Mouse (Mus musculus): ENCODE results near the gene 4930432K21Rik.

Gene 4930432K21Rik

GRCm38 (mm10) chr8:84128277-84128676 is 19.5 kb upstream of the 4930432K21Rik start:
- POLR2A ChIA-PET = interaction anchor here in 3 of 4 experiments (0.7 to 4.6 kb wide), 6 partner anchors 8 to 410 kb away, joined by 3 to 34 read pairs (median 9); partner anchors contain the start of genes 4930432K21Rik (in 1 of the 3), Cc2d1a (in 1 of the 3) and Dcaf15 (in 1 of the 3)
- CTCF ChIA-PET = interaction anchor here in 2 of 4 experiments (0.6 to 1.3 kb wide), 2 partner anchors 81 to 84 kb away, joined by 3 to 5 read pairs; partner anchors contain the start of gene Rln3 (in 1 of the 2)

DNA sequence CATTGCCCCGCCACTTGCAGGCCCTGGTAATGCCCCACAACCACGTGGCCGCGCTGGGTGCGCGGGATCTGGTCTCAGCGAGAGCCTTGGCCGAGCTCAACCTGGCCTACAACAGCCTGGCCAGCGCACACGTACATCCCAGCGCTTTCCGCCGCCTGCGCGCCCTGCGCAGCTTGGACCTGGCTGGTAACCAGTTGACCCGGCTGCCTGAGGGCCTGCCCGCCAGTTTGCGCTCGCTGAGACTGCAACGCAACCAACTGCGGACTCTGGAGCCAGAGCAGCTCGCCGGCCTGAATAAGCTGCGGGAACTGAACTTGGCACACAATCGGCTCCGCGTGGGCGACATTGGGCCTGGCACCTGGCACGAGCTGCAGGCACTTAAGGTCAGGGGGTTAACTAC is 17.0 kb upstream of the 4930432K21Rik start:
- CTCF ChIA-PET = interaction anchor here (0.8 to 1.7 kb wide), 8 partner anchors 76 to 123 kb away, joined by 3 to 5 read pairs (median 3); partner anchors contain the start of gene Il27ra (in 1 of the 4)
- POLR2A ChIA-PET = interaction anchor here (0.5 to 4.6 kb wide), 40 partner anchors 10 to 840 kb away, joined by 3 to 35 read pairs (median 4); partner anchors contain the start of genes Cc2d1a (in 2 of the 4), Ccdc130 (in 2 of the 4), Dcaf15 (in 2 of the 4) and 4930432K21Rik (in 1 of the 4)

- ChIA-PET CTCF (interaction anchor here (0.6 to 1.6 kb wide), 5 partner anchors 12 to 684 kb away, joined by 3 read pairs; no protein-coding TSS in a partner anchor), POLR2A (interaction anchor here in 3 of 4 experiments (0.9 to 4.6 kb wide), 12 partner anchors 9 to 75 kb away, joined by 3 to 35 read pairs (median 4); partner anchors contain the start of genes 4930432K21Rik (in 1 of the 3), Cc2d1a (in 1 of the 3), Dcaf15 (in 1 of the 3) and Rfx1 (in 1 of the 3))
These were observed 15.6 kb upstream of the 4930432K21Rik start for GRCm38 (mm10) chr8:84132225-84132624.

- POLR2A ChIA-PET = interaction anchor here in 2 of 4 experiments (1.0 to 3.4 kb wide), 6 partner anchors 10 to 63 kb away, joined by 4 to 14 read pairs (median 6); partner anchors contain the start of genes 4930432K21Rik (in 1 of the 2), Cc2d1a (in 1 of the 2) and Dcaf15 (in 1 of the 2)
- CTCF ChIA-PET = interaction anchor here in 1 of 4 experiments (0.6 to 0.7 kb wide), 2 partner anchors 160 to 796 kb away, joined by 3 to 5 read pairs; no protein-coding TSS in a partner anchor
These were observed 10.0 kb upstream of the 4930432K21Rik start for GRCm38 (mm10) chr8:84137848-84138247.

DNA sequence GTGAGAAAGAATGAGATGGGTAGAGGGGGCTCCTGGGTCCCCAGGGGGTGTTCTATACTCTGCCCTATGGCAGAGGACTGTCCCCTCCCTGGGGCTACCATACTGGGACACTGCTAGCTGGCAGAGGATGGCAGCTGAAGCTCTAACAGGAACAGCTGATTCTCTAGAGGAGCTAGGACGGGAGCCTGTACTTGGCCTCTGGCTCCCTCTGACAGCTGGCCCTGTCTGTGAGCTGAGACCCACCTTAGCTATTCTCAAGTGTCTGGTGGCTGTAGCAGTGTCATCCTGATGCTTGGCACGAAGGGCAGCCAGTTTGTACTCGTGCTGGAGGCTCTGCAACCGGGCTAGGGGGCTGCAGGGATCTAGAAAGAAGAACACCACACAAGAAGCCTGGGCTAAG is 7.0 kb upstream of the 4930432K21Rik start:
- CTCF ChIA-PET = interaction anchor here (0.5 to 0.6 kb wide), 4 partner anchors 12 to 186 kb away, joined by 3 to 6 read pairs (median 3); partner anchors contain the start of gene Gm10644 (in 1 of the 4)
- POLR2A ChIA-PET = interaction anchor here (0.6 to 4.2 kb wide), 7 partner anchors 8 to 220 kb away, joined by 3 to 19 read pairs (median 4); no protein-coding TSS in a partner anchor

DNA sequence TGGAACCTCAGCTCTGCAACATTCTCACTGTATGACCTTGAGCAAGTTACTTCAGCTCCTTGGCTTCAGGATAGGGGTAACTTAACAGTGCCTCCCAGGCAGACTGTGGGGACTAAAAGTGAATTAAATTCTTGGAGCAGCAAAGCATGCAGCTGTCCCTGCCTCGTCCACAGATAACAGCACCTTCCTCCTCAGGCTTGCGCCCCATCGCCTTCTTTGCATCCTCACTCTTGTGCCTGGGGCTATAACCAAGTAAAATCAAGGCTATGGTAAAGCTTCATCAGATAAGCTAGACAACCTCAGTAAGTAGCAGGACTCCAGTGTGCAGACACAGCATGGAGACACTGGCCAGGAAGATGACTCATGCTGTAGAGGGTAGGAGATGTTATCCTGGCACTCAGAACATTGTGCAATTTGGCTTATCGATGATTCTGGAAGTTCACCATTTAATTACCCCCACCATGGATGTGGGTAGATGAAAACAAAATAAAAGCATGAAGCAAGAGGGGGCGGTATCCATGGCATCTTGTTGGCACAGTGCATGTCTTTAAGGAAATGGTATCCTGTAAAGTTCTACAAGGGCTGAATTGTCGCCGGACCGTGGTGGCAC is 3.1 kb upstream of the 4930432K21Rik start:
- POLR2A ChIA-PET = interaction anchor here in 1 of 4 experiments (0.6 kb wide), 1 partner anchor 115 kb away, joined by 3 read pairs; no protein-coding TSS in a partner anchor
- CTCF ChIA-PET = interaction anchor here in 2 of 4 experiments (0.5 to 1.3 kb wide), 3 partner anchors 13 to 358 kb away, joined by 3 read pairs; no protein-coding TSS in a partner anchor

DNA sequence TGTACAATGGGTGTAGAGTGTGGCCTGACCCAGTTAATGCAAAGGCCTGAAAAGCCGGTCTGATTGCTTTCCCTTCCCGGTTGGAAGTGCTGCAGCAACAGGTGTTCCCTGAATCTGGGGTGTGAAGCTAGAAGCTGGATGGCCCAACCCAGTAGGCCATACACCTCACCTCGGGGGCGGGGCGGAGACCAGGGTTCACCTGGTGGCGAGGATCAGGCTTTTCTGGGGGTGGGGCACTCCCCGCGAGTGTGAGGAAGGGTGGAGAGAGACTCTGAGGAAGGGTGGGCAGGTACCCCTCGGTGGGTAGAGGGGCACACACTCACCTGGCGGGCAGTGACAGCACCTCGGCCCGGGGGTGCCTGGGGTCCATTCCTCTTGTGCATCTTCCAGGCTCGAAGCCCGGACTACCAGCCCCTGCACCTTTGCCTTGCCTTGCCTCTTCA is 480 bp upstream of the 4930432K21Rik start:
- CTCF ChIA-PET = interaction anchor here in 2 of 4 experiments (1.2 to 1.4 kb wide), 2 partner anchors 15 to 139 kb away, joined by 3 read pairs; no protein-coding TSS in a partner anchor
- POLR2A ChIA-PET = interaction anchor here (0.6 to 4.8 kb wide), 30 partner anchors 9 to 432 kb away, joined by 3 to 34 read pairs (median 4); partner anchors contain the start of genes Rfx1 (in 2 of the 4), Adgre5 (in 1 of the 4), Dcaf15 (in 1 of the 4) and Ddx39 (in 1 of the 4)

GRCm38 (mm10) chr8:84148531-84148850 is 666 bp downstream of the 4930432K21Rik start:
- POLR2A ChIA-PET = interaction anchor here in 3 of 4 experiments (0.6 to 4.8 kb wide), 37 partner anchors 9 to 318 kb away, joined by 3 to 34 read pairs (median 3); partner anchors contain the start of genes Dcaf15 (in 2 of the 3), Rfx1 (in 2 of the 3), Asf1b (in 1 of the 3) and Cacna1a (in 1 of the 3)
- CTCF ChIA-PET = interaction anchor here in 2 of 4 experiments (0.7 to 1.4 kb wide), 3 partner anchors 14 to 193 kb away, joined by 3 read pairs; partner anchors contain the start of gene Asf1b (in 1 of the 2)

DNA sequence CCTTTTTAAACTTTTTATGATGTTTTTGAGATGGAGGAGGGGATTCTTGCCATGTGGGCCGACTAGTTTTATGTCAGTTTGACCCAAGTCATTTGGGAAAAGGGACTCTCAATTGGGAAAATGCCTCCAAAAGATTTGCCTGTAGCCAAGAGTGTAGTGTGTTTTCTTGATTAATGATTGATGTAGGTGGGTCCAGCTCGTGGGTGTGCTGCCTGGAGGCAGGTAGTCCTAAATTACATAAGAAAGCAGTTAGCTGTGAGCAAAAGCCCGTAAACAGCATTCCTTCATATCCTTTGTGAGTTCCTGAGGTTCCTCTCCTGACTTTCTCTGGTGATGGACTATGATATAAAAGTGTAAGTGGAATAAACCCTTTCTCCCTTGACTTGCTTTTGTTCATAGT is 1.4 kb downstream of the 4930432K21Rik start:
- ChIA-PET POLR2A (interaction anchor here in 3 of 4 experiments (0.6 to 4.8 kb wide), 27 partner anchors 10 to 434 kb away, joined by 3 to 34 read pairs (median 3); partner anchors contain the start of genes Asf1b (in 1 of the 3), Cacna1a (in 1 of the 3), Ccdc130 (in 1 of the 3) and Dcaf15 (in 1 of the 3)), CTCF (no interaction called here)

GRCm38 (mm10) chr8:84157620-84158019 is 9.8 kb downstream of the 4930432K21Rik start:
- ChIA-PET POLR2A (interaction anchor here in 2 of 4 experiments (0.6 to 1.6 kb wide), 3 partner anchors 10 to 182 kb away, joined by 3 to 5 read pairs (median 4); partner anchors contain the start of genes 4930432K21Rik (in 1 of the 2) and Cc2d1a (in 1 of the 2)), CTCF (interaction anchor here in 1 of 4 experiments (0.6 kb wide), 1 partner anchor 577 kb away, joined by 3 read pairs; no protein-coding TSS in a partner anchor)

- ChIA-PET CTCF (interaction anchor here in 1 of 4 experiments (0.5 to 1.4 kb wide), 3 partner anchors 9 to 212 kb away, joined by 3 to 5 read pairs (median 4); partner anchors contain the start of gene Asf1b), POLR2A (interaction anchor here in 3 of 4 experiments (0.7 to 2.0 kb wide), 12 partner anchors 8 to 113 kb away, joined by 3 to 4 read pairs (median 3); partner anchors contain the start of genes 4930432K21Rik (in 1 of the 3), Cc2d1a (in 1 of the 3) and Dcaf15 (in 1 of the 3))
These were observed 19.9 kb downstream of the 4930432K21Rik start for GRCm38 (mm10) chr8:84167696-84168095.

DNA sequence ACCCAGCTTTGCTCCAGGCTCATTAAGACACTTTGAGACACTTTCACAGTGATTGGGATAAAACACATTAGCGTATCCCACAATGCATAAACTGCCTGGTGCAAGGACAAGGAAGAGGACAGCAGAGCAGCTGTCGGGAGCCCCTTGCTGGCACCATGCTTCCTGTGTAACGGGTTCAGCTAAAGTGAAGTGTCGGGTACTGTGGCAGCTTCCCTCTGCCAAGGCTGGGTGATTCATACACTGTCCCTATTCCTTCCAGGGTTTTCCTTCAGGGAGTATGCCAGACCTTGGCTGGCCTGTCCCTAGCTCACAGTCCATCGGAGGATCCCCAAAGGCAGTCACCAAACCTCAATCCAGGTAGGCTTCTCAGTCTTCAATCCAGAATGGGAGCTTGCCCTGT is 22.3 kb downstream of the 4930432K21Rik start:
- ChIA-PET POLR2A (interaction anchor here in 1 of 4 experiments (0.7 to 1.7 kb wide), 2 partner anchors 12 to 20 kb away, joined by 3 to 6 read pairs; no protein-coding TSS in a partner anchor), CTCF (interaction anchor here in 1 of 4 experiments (1.0 kb wide), 1 partner anchor 40 kb away, joined by 3 read pairs; no protein-coding TSS in a partner anchor)

DNA sequence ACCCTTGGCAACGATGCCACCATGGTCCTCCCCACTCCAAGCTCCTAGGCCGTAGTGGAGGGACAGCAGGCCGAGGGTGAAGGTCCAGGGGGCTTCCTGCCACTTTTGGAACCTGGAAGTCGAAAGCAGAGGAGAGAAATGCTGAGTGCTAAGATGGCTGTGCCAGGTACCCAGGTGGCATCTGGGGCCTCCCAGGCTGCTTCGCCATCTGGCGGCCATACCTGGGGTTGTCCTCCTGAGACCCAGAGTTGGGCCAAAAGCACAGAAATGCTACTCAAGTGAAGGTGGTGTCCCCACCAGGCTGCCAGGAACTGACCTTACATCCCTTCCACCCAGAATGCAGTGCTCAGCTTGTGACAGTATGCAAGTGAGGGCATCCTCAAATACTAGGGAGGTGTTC is 26.0 kb downstream of the 4930432K21Rik start:
- POLR2A ChIA-PET = interaction anchor here in 2 of 4 experiments (0.9 to 1.4 kb wide), 5 partner anchors 9 to 135 kb away, joined by 3 to 6 read pairs (median 3); no protein-coding TSS in a partner anchor
- CTCF ChIA-PET = interaction anchor here in 2 of 4 experiments (0.5 to 1.6 kb wide), 3 partner anchors 13 to 783 kb away, joined by 3 read pairs; no protein-coding TSS in a partner anchor

DNA sequence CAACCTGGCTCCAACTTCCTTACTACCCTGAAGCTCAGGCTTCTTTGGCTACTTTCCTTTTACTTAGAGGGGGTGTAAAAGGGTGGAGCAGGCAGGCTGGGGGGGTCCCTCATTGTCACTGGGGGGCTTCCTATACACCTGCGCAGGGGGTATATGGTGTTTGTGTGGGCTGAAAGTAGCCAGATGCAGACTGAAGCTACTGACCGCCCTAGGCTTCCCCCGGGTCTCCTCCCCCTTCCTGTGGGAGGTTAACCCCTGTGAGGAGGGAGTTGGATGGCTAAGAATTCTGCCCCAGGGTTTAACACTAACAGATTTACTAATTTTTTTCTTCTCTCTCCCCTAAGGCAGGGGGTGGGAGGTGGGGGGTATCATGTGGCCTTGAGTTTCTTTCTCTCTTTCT is 28.7 kb downstream of the 4930432K21Rik start:
- CTCF ChIA-PET = interaction anchor here in 3 of 4 experiments (0.6 to 2.0 kb wide), 8 partner anchors 9 to 275 kb away, joined by 3 to 9 read pairs (median 5); no protein-coding TSS in a partner anchor

GRCm38 (mm10) chr8:84177405-84177804 is 29.6 kb downstream of the 4930432K21Rik start:
- ChIA-PET POLR2A (interaction anchor here (0.6 to 1.6 kb wide), 10 partner anchors 14 to 158 kb away, joined by 3 to 7 read pairs (median 4); partner anchors contain the start of gene Mri1 (in 1 of the 4)), CTCF (interaction anchor here in 1 of 4 experiments (0.9 to 2.0 kb wide), 3 partner anchors 12 to 118 kb away, joined by 3 to 9 read pairs (median 7); no protein-coding TSS in a partner anchor)

More for the DNA sequence above, 28.7 kb downstream of the 4930432K21Rik start:
- POLR2A ChIA-PET = interaction anchor here (0.5 to 1.6 kb wide), 22 partner anchors 8 to 1381 kb away, joined by 3 to 10 read pairs (median 3); partner anchors contain the start of genes 4930432K21Rik (in 1 of the 4), Cc2d1a (in 1 of the 4), Dcaf15 (in 1 of the 4) and Nanos3 (in 1 of the 4)

DNA sequence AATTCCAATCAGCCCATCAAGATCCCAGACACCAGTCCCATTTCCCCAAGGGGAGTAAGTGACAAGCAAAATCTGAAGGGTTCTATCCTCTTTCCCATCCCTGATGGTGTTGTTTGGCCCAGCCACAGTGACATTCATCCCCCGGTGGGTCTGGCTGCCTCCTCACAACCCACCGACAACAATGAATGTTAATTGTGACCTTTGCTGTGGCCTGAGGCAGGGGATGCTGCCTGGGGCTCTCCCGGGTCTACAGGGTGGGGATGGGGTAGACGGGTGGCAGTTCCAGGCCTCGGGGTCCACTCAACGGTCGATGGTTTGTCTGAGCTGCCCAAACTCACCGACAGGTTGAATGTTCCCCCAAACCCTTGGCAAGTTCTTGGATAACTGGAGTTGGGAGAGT is 30.8 kb downstream of the 4930432K21Rik start:
- ChIA-PET CTCF (no interaction called here), POLR2A (interaction anchor here in 2 of 4 experiments (1.2 to 6.3 kb wide), 3 partner anchors 14 to 74 kb away, joined by 3 to 35 read pairs (median 5); partner anchors contain the start of gene Dcaf15 (in 1 of the 2))

- ChIA-PET CTCF (interaction anchor here in 2 of 4 experiments (0.6 to 2.4 kb wide), 8 partner anchors 10 to 334 kb away, joined by 3 to 13 read pairs (median 5); no protein-coding TSS in a partner anchor), POLR2A (interaction anchor here in 3 of 4 experiments (0.6 to 6.3 kb wide), 22 partner anchors 9 to 322 kb away, joined by 3 to 35 read pairs (median 4); partner anchors contain the start of genes 4930432K21Rik (in 1 of the 3), Cc2d1a (in 1 of the 3), Ccdc130 (in 1 of the 3) and Dcaf15 (in 1 of the 3))
These were observed 32.1 kb downstream of the 4930432K21Rik start for GRCm38 (mm10) chr8:84179946-84180345.
